Comparison of ENCODE assay signal across 10 mouse cellular contexts in genomic region chr7:16982859-16983568, GRCm38 (mm10). TPM values are rescaled to one million over a fixed set of nuclear protein-coding genes. Genes with fewer than 3 reads are reported as not detected.
A peak's percentile ranks its signal among the peaks of the same experiment; 100 is the strongest.
DNase-seq lines count a peak whose midpoint lies in the region; ATAC-seq lines count a peak whose summit lies in the region.
"Had no signal": no experiment of that assay in that cellular context is flagged by ENCODE, and none has a peak within 500 bp of the region (broad histone marks: within the 10 kb centered on the region; RNA-seq: fewer than 3 reads in every experiment).

Gene Gm42372 (plus strand): TSS chr7:16983086.

- H3K4me3 ChIP-seq in heart, embryonic 10.5 days: peak within 1 kb of the TSS; percentile 15; the same call in 1 of the 2 replicates
- no peak within 1 kb of the TSS for H3K4me3 ChIP-seq in liver, embryonic 12.5 days

- H3K27me3 ChIP-seq in heart, embryonic 10.5 days (ENCODE audit: insufficient read depth, poor library complexity, severe bottlenecking): no peaks in the 10 kb centered on the region
- no peaks in the 10 kb centered on the region for H3K27me3 ChIP-seq in liver, embryonic 12.5 days (replicated peaks)

- no peaks in the 10 kb centered on the region for H3K36me3 ChIP-seq in heart, embryonic 10.5 days
- H3K36me3 ChIP-seq in liver, embryonic 12.5 days: no peaks in the 10 kb centered on the region

- H3K4me1 ChIP-seq in heart, embryonic 10.5 days: peaks cover 21% of the 10 kb centered on the region
- H3K4me1 ChIP-seq in liver, embryonic 12.5 days: peaks cover 31% of the 10 kb centered on the region

- H3K9ac ChIP-seq in liver, embryonic 12.5 days: no peak within 1 kb of the TSS

- 0 out of 2 replicates have a peak within 1 kb of the TSS, but pooled peaks have one; percentile 19 for H3K4me2 ChIP-seq in liver, embryonic 12.5 days

- no peaks in the 10 kb centered on the region for H3K9me3 ChIP-seq in heart, embryonic 10.5 days
- H3K9me3 ChIP-seq in liver, embryonic 12.5 days (replicated peaks): no peaks in the 10 kb centered on the region

- ATAC-seq in liver, embryonic 12.5 days: no peak
- peak; percentile 41; the same call in 1 of the 2 replicates for ATAC-seq in neutrophil, adult 5-6 weeks (ENCODE audit: extremely low read depth, insufficient number of reproducible peaks, low FRiP score, poor library complexity, severe bottlenecking)

- DNase-seq in heart, embryonic 10.5 days (ENCODE audit: low spot score): peak; percentile 88
- no peak for DNase-seq in heart, adult 8-10 months (ENCODE audit: low spot score)
- peak; percentile 86 for DNase-seq in cerebellum, adult 8-10 months
- peak; percentile 92 for DNase-seq in forelimb bud, embryonic 11.5 days (ENCODE audit: low read depth, low spot score)
- DNase-seq in kidney, postnatal 4 days: peak; percentile 65 to 73
- DNase-seq in thymus, postnatal 4 days: peak; percentile 91

- 27% methylated on average over 26 of the region's 26 CpGs for WGBS in heart, embryonic 10.5 days
- WGBS in liver, embryonic 12.5 days (ENCODE audit: insufficient replicate concordance): 33% methylated on average over 26 of the region's 26 CpGs

- no peak within 1 kb of the TSS for H3K27ac ChIP-seq in heart, embryonic 10.5 days
- H3K27ac ChIP-seq in liver, embryonic 12.5 days: no peak within 1 kb of the TSS

RNA-seq across cellular contexts. Expression of gene Gm42372, which starts in this region (rescaled TPM):
- 0.22 and 0.24 TPM in 2 replicates for polyA plus RNA-seq in heart, embryonic 10.5 days (2016; fragmentation: Nextera tagmentation; extraction: Ambion mirVana)
- not detected for total RNA-seq in heart, adult 8-10 months (2022)
- 0.07 TPM in 2 replicates for polyA plus RNA-seq in liver, embryonic 12.5 days (2016; fragmentation: Nextera tagmentation; extraction: Ambion mirVana)
- total RNA-seq in neutrophil, adult 5-6 weeks (2017): 0.35 and 0.49 TPM in 2 replicates
- total RNA-seq: liver, adult 2 months; MEL had no signal
- polyA plus RNA-seq: liver, adult 2 months had no signal

Comparison
In these comparisons a context has a peak if more than half of its experiments do, and no peak if none do; other contexts are left out.
1. Peak in DNase-seq and H3K4me3 ChIP-seq in heart, embryonic 10.5 days; RNA of the gene not detected or under 1 TPM.
2. Peak in ATAC-seq in neutrophil, adult 5-6 weeks; RNA of the gene not detected or under 1 TPM.